Mouse (Mus musculus): Measurements from ENCODE around the gene Smpd3. TPM values are rescaled to one million over a fixed set of nuclear protein-coding genes. Genes with fewer than 3 reads are reported as not detected.

The Smpd3 gene
- polyA plus RNA-seq (2012; rRNA removed), result 17.5 and 22.5 TPM in 2 replicates
- polyA plus RNA-seq (2014; fragmentation: Nextera tagmentation; extraction: Ambion mirVana), result 7.4 and 11.2 TPM in 2 replicates

DNA sequence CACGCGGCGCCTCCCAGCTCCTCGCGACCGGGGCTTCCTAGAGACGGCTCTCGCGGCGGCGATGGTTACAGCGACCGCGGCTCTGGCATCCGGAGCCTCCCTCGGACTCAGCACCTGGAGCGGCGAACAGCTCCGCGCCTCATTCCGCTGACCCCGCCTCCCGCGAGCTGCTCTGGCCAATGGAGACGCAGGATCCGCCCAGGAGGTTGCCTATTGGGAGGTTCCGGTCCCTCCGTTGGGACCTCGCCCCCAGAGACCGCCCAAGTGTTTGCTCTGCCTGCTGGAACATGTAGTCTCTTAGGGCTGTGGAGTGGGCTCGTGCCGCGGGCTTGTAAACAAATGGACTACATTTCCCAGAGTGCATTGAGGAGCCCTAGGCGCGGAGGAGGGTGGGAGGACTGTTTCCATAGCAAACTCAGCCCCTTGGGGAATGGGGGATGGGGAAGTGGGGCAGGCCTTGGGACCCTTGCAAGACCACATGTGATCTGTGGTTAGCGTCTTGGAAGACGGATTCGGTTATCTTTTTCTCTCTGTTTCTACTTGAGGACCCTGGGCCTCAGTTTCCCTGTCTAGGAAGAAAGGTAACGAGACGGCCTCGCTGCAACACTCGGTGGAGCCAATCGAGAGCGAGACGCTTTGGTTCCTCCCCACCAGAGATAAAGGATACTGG is at the start of gene Smpd3:
TSS of gene Smpd3 (minus strand) at position 137 of the 670 bp plus-strand sequence.
- Histone ChIP-seq H3K9me3 (ENCODE audit: control insufficient read depth, low read length) (no peaks in the 10 kb centered on the region), H3K4me2 (replicated peaks; ENCODE audit: low read depth, low read length, severe bottlenecking) (peak within 1 kb of the TSS; percentile 55), H3K36me3 (ENCODE audit: control insufficient read depth, insufficient read depth, low read length) (no peaks in the 10 kb centered on the region), H3K4me3 (replicated peaks; ENCODE audit: low read length) (peak within 1 kb of the TSS; percentile 41), H3K27me3 (ENCODE audit: control insufficient read depth, insufficient read depth, low read length) (peaks cover 28% of the 10 kb centered on the region), H3K4me1 (ENCODE audit: control insufficient read depth, insufficient read depth, low read length) (peaks cover 4% of the 10 kb centered on the region; the same call in 1 of the 2 replicates), H3K27ac (replicated peaks; ENCODE audit: low read depth, low read length) (no peak within 1 kb of the TSS), H3K9ac (ENCODE audit: low read depth, low read length, severe bottlenecking) (no peak within 1 kb of the TSS)
- TF ChIP-seq POLR2A (IDR thresholded peaks at IDR 0.05; ENCODE audit: borderline replicate concordance, extremely low read depth, insufficient read depth, insufficient read length), result no peak
- DNase-seq (ENCODE audit: low spot score), result peak; percentile 99
- peak; percentile 100 for ATAC-seq (ENCODE audit: low FRiP score, low read depth)
- under 1% methylated on average over 44 of the region's 45 CpGs for WGBS

DNA sequence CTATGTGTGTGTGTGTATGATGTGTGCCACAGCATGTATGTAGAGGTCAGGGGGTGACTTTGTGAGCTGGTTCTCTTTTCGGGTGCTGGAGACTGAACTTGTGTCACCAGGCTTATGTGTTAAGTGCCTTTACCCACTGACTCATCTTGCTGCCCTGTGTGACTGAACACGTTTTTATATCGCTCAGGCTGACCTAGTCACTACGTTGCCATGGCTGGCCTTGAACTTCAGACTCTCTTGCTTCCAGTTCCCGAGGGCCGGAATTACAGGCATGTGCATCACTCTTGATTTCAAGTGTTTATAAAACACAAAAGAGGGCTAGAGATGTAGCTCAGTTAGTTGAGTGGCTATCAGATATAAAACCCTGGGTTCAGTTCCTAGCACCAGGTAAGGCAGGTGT is 43.2 kb upstream of the Smpd3 start:
- Histone ChIP-seq H3K4me1 (ENCODE audit: control insufficient read depth, insufficient read depth, low read length) (no peaks in the 10 kb centered on the region), H3K9ac (ENCODE audit: low read depth, low read length, severe bottlenecking) (no peak overlapping the region), H3K4me3 (replicated peaks; ENCODE audit: low read length) (no peak overlapping the region), H3K27me3 (ENCODE audit: control insufficient read depth, insufficient read depth, low read length) (no peaks in the 10 kb centered on the region), H3K9me3 (ENCODE audit: control insufficient read depth, low read length) (no peaks in the 10 kb centered on the region; the same call in 1 of the 2 replicates), H3K36me3 (ENCODE audit: control insufficient read depth, insufficient read depth, low read length) (no peaks in the 10 kb centered on the region), H3K4me2 (replicated peaks; ENCODE audit: low read depth, low read length, severe bottlenecking) (no peak overlapping the region), H3K27ac (replicated peaks; ENCODE audit: low read depth, low read length) (no peak overlapping the region)
- DNase-seq (ENCODE audit: low spot score), result no peak
- no peak for ATAC-seq (ENCODE audit: low FRiP score, low read depth)
- 87% methylated on average over 6 of the region's 6 CpGs for WGBS
- no peak for TF ChIP-seq POLR2A (IDR thresholded peaks at IDR 0.05; ENCODE audit: borderline replicate concordance, extremely low read depth, insufficient read depth, insufficient read length)

DNA sequence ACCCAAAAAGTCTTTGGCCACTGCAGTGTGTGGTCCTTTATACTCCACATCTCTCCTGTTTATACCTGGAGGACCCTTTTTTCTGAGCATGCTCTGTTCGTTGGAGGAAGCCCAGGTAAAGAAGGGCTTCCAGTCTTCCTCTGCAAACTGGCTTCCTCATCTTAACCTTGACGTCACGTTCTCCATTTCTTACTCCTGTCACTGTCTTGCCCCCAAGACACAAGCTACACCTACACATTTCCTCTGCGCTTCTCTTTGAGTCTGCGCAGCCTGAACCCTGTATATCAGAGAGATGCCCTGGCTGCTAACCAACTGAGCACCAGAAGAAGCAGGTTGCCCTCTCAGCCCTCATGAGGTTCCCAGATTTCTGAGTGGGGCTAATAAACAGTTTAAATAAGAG is 41.6 kb upstream of the Smpd3 start:
- H3K27ac ChIP-seq (replicated peaks; ENCODE audit: low read depth, low read length), result no peak overlapping the region
- no peaks in the 10 kb centered on the region for H3K4me1 ChIP-seq (ENCODE audit: control insufficient read depth, insufficient read depth, low read length)
- TF ChIP-seq POLR2A (IDR thresholded peaks at IDR 0.05; ENCODE audit: borderline replicate concordance, extremely low read depth, insufficient read depth, insufficient read length), result no peak
- H3K9me3 ChIP-seq (ENCODE audit: control insufficient read depth, low read length), result no peaks in the 10 kb centered on the region
- no peak overlapping the region for H3K9ac ChIP-seq (ENCODE audit: low read depth, low read length, severe bottlenecking)
- H3K4me3 ChIP-seq (replicated peaks; ENCODE audit: low read length), result no peak overlapping the region
- no peaks in the 10 kb centered on the region for H3K27me3 ChIP-seq (ENCODE audit: control insufficient read depth, insufficient read depth, low read length)
- 83% methylated on average over 5 of the region's 5 CpGs for WGBS
- H3K36me3 ChIP-seq (ENCODE audit: control insufficient read depth, insufficient read depth, low read length), result no peaks in the 10 kb centered on the region
- no peak for ATAC-seq (ENCODE audit: low FRiP score, low read depth)
- DNase-seq (ENCODE audit: low spot score), result no peak
- H3K4me2 ChIP-seq (replicated peaks; ENCODE audit: low read depth, low read length, severe bottlenecking), result no peak overlapping the region

DNA sequence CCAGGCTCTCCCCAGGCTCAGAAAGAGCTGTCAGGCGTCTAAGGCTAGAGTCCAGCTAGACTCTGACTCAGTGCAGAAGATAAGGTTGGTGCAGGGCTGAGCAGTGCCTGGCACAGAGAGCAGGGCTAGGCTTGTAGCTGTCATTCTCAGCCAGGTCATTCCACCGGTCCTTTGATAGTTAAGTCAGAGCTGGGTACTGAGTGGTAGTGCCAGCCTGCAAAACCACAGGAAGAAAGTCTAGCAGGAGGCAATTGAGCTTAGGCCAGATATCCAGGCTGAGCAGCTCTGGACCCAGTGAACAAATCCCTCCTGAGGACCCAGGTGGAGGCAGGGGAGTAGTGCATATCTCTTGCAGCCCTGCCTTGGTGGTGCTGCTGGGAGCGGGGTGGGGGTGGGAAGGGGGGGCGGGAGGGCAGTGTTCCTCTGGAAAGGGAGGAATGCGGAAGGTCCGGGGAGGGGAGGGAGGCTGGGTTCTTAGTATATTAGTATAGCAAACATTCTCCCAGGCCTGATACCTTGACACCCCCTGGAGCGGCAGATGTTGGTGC is 40.8 kb upstream of the Smpd3 start:
- H3K4me3 ChIP-seq (replicated peaks; ENCODE audit: low read length), result no peak overlapping the region
- H3K9ac ChIP-seq (ENCODE audit: low read depth, low read length, severe bottlenecking), result no peak overlapping the region
- no peaks in the 10 kb centered on the region for H3K27me3 ChIP-seq (ENCODE audit: control insufficient read depth, insufficient read depth, low read length)
- no peak for ATAC-seq (ENCODE audit: low FRiP score, low read depth)
- no peaks in the 10 kb centered on the region for H3K36me3 ChIP-seq (ENCODE audit: control insufficient read depth, insufficient read depth, low read length)
- DNase-seq (ENCODE audit: low spot score), result no peak
- no peak overlapping the region for H3K4me2 ChIP-seq (replicated peaks; ENCODE audit: low read depth, low read length, severe bottlenecking)
- no peaks in the 10 kb centered on the region for H3K4me1 ChIP-seq (ENCODE audit: control insufficient read depth, insufficient read depth, low read length)
- no peak overlapping the region for H3K27ac ChIP-seq (replicated peaks; ENCODE audit: low read depth, low read length)
- 71% methylated on average over 6 of the region's 7 CpGs for WGBS
- H3K9me3 ChIP-seq (ENCODE audit: control insufficient read depth, low read length), result no peaks in the 10 kb centered on the region
- TF ChIP-seq POLR2A (IDR thresholded peaks at IDR 0.05; ENCODE audit: borderline replicate concordance, extremely low read depth, insufficient read depth, insufficient read length), result no peak

DNA sequence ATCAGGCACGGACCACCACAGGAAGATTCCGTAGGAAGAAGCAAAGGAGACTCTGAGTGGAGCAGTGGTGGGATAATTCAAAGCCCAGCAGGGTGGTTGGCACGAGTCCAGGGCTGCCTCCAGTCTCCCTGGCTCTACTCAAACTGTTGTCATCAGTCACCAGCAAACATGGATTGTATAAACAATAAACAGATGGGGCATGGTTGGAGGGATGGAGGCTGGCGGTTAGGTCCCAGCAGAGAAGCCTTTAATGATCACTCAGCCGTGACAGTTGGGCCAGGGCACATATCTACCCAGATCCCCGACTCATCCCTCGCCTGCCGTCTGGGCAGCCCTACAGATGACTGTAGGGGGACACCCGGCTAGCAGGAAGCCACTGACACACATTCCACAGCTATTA is 39.1 kb upstream of the Smpd3 start:
- 26% methylated on average over 9 of the region's 9 CpGs for WGBS
- ATAC-seq (ENCODE audit: low FRiP score, low read depth) (no peak), DNase-seq (ENCODE audit: low spot score) (no peak)
- Histone ChIP-seq H3K4me2 (replicated peaks; ENCODE audit: low read depth, low read length, severe bottlenecking) (no peak overlapping the region), H3K27me3 (ENCODE audit: control insufficient read depth, insufficient read depth, low read length) (no peaks in the 10 kb centered on the region), H3K9ac (ENCODE audit: low read depth, low read length, severe bottlenecking) (no peak overlapping the region), H3K27ac (replicated peaks; ENCODE audit: low read depth, low read length) (no peak overlapping the region), H3K36me3 (ENCODE audit: control insufficient read depth, insufficient read depth, low read length) (no peaks in the 10 kb centered on the region), H3K9me3 (ENCODE audit: control insufficient read depth, low read length) (no peaks in the 10 kb centered on the region), H3K4me3 (replicated peaks; ENCODE audit: low read length) (no peak overlapping the region), H3K4me1 (ENCODE audit: control insufficient read depth, insufficient read depth, low read length) (no peaks in the 10 kb centered on the region)
- TF ChIP-seq POLR2A (IDR thresholded peaks at IDR 0.05; ENCODE audit: borderline replicate concordance, extremely low read depth, insufficient read depth, insufficient read length), result no peak
